Mouse (Mus musculus): Measurements from ENCODE around the gene Wee2. TPM values are rescaled to one million over a fixed set of nuclear protein-coding genes. Genes with fewer than 3 reads are reported as not detected.

Wee2 gene
- total RNA-seq, 4 experiments from 2014 or later, result not detected

DNA sequence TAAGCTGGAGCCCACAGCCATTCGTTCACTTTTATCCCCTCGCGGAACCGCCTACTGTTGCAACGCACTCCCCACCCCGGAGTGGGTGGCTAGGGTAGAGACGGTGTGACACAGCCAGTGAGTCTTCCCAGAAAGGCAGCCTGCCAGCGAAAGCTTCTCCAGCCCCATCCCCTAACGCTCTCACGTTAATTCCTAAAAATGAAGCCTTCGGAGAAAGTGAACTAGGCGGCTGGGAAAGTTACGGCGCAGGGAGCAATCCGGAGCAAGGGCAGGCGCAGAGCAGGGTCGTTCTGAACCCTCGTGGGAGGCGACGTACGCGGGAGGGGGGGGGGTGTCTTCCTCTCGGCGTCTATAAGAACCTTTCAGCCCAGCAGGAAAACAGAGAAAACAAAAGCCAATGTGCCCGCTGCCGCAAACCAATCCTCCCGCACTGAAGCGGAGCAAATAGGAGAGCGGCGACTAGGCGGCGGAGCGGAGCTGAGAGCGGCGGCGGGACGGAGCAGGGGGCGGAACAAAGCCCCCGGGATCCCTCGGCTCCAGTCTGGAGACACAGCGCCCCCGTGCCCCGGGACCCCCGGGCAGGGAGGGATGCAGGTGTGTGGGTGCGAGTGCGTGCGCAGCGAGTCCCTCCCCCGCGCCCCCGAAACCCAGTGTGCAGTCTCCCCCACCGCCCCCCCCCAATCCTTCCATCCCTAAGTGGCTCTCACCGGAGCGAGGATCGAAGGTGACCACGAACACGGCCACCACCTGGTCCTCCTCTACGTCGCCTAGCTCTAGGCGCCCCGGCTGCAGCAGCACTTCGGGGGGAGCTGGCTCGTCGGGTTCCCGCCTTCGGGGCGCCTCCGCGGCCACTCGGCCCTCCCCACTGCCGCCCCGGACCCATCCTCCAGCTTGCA lies 3.5 kb upstream of the Wee2 start:
- DNase-seq (ENCODE audit: low spot score), result no peak

DNA sequence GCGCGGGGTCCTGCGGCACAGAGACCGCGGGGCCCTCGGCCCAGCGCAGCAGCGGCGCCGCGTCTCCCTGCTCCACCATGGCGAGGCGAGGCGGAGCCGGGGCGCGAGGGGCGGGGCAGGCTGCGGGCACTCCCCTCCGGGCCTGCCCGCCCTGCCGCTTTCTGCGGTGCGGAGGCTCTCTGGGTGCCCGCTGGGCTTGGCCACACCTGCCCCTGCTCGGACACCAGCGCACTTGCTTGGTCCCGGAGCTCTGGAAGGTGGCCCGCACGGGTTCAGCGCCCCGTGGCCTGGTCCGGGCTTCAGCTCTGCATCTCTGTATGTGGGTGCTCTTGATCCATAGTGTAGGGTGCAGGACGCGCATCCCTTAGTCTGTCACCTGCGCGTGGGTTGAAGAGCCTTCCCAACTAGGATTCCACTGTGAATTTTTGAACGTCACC lies 2.8 kb upstream of the Wee2 start, which contains the start of gene E330009J07Rik:
Gene E330009J07Rik, minus strand, starts transcription at position 89 of the 437 bp plus-strand sequence.
- peak; percentile 73 for DNase-seq (ENCODE audit: low spot score)

GRCm38 (mm10) chr6:40439731-40440130 lies 843 bp downstream of the Wee2 start:
- no peak for DNase-seq (ENCODE audit: low spot score)

- no peak for DNase-seq (ENCODE audit: low spot score)
These were observed 2.4 kb downstream of the Wee2 start for GRCm38 (mm10) chr6:40441276-40441675.

GRCm38 (mm10) chr6:40441755-40442154 lies 2.9 kb downstream of the Wee2 start:
- no peak for DNase-seq (ENCODE audit: low spot score)

DNA sequence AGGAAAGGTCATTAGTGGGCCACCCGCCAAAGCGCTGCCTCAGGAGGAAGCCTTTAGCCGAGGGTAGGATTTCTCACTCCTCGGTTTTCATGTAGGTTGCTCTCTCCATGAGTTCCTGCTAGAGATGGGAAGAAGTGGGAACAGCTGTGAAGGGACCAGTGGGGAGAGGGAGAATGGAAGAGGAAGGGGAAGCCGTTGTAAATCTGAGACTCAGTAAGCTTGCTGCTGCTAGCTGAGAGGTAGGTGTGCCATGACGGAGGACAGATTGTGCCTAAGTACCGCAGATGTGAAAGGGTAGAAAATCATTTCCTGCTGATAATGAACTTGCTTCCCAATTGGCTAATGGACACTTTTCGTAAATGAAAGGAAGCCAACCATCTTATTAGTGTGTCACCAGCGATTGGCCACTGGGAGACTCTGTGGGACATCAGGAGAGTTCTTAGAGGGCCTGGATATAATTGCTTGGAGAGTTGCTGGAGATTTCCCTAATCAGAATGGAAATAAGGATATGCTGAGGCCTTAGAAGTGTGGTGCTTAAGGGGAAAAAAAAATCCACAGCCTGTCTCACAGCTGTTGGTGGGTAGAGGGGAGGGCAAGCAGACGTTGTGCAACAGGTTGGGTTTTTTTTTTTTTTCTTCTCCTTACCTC lies 4.5 kb downstream of the Wee2 start:
- DNase-seq (ENCODE audit: low spot score), result no peak

DNA sequence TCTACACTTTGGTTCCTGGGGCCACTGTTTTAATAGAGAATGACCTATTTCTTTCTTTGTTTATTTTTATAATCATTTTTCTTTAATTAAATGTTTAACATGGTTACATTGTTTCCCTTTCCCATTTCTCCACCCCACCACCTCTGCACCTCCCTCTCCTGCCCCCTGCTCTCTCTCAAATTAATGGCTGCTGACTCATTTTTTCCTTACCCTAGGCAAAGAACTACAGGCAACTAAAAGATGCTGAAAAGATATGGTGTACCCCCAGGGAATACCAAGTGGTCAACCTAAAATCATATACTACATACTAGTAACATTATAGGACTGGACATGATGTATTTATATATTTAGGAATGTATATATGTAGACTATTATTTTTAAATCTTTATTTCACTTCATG lies 9.7 kb downstream of the Wee2 start:
- DNase-seq (ENCODE audit: low spot score), result no peak

DNA sequence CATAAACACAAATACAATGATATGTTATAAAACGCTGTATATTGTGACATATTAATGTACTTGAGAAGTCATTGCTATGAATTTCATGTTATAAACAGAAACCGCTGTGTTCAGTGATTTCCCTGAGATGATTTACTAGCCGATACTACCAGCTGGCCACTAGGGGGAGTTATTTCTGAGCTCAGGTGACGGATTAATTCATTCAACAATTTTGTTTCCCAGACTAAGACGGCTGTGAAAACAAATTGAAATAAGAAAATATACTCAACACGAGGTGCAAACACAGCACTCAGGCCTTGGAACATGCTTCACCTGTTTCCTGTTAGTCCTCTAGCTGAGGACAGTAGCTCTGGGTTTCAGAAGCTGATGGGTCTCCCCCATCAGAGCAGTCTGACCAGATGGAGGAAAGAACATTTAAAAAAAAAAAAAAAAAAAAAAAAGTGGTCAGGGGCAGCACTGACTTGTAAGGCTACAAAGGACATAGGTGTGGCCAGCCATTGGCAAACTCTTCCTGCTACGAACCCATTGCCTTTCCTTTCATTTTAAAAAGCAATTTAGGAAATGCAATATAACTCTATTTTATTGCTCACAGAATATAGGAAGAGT lies 15.7 kb downstream of the Wee2 start:
- no peak for DNase-seq (ENCODE audit: low spot score)

DNA sequence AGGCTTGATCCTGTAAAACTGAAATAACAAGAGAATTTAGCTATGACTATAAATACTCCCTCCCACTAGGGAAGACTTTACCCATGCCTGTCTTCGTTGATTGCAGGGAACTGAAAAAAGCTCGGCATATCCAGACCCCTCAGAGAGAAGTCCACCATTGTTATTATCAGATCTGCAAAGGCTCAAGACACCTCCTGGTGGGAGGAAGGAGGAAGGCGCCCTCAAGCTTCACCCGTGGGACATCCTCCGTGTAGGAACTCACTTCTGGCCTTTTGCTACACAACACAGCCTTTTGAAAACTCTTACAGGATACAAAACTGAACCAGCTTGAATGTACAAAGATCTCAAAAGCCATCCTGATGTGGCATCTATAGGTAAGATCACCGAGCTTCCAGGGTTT lies 26.8 kb downstream of the Wee2 start:
- DNase-seq (ENCODE audit: low spot score), result no peak

- peak; percentile 91 for DNase-seq (ENCODE audit: low spot score)
These were observed 32.2 kb downstream of the Wee2 start, which contains the start of gene Ssbp1 for GRCm38 (mm10) chr6:40470916-40471719. TSS of gene Ssbp1 (plus strand) at chr6:40471352.

DNA sequence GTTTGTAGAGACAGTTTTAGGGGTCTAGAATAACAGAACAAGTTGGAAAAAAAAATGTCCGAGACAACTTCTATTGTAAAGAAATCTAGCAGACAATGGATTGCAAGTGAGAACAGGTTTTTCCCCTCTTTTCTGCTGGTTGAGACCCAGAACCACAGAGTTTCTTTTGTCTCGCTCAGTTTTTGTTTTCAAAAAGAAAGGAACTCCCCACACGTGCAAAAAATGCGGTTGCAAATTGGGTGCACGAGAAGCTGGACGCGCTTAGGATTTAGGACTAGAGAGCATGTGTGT lies 32.8 kb downstream of the Wee2 start:
- no peak for DNase-seq (ENCODE audit: low spot score)

DNA sequence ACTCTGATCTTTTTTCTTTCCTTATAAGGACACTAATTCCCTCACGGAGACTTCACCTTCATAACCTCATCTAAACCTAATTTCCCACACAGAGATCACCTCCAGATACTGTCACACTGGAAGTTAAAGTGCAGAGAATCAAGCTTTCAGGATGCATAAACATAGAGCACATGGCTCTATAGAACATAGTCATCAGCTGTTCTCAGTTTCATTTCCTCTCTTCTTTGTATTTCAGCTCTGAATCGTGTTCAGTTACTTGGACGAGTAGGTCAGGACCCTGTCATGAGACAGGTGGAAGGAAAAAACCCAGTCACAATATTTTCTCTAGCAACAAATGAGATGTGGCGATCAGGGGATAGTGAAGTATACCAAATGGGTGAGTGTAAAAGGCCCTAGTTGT lies 37.2 kb downstream of the Wee2 start:
- no peak for DNase-seq (ENCODE audit: low spot score)

DNA sequence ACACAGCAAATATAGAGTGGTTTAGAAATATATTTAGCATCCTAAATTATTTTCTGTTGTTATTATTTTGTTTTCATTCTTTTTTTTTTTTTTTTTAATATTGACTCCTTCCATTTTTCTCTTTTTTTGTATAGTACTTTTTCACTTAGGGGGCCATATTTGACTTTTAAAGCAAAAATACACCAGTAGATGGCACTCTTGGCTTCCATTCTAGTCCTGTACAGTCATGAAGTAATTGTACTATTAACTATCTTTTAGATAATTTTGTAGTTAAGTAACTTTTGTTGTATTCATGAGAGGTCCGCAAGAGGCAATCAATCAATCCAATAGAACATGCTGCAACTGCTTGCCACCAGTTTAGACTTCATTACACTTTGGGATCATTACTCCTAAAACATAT lies 40.8 kb downstream of the Wee2 start:
- no peak for DNase-seq (ENCODE audit: low spot score)

- no peak for DNase-seq (ENCODE audit: low spot score)
These were observed 43.4 kb downstream of the Wee2 start for GRCm38 (mm10) chr6:40482318-40482717.

DNA sequence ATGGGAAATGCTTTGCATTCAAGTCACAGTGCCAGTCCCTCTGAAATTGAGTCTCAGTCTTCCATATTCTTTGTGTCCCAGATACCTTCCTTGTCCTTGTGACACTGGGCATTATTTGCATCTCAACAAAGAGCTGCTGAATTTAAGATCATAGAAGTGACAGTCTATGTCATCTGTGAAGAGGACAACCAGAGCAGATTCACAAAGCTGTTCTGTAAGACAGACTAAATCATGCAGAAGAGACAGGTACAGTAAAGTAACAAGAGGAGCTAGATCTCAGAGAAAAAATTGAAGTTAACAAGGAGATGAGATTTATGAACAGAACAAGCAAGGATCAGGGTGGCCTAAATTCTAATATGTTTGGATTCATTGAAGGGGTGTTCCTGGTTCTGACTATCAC lies 52.0 kb downstream of the Wee2 start, which contains the start of gene Tas2r137:
Gene Tas2r137, plus strand, starts transcription at position 301 of the 400 bp plus-strand sequence.
- DNase-seq (ENCODE audit: low spot score), result no peak

DNA sequence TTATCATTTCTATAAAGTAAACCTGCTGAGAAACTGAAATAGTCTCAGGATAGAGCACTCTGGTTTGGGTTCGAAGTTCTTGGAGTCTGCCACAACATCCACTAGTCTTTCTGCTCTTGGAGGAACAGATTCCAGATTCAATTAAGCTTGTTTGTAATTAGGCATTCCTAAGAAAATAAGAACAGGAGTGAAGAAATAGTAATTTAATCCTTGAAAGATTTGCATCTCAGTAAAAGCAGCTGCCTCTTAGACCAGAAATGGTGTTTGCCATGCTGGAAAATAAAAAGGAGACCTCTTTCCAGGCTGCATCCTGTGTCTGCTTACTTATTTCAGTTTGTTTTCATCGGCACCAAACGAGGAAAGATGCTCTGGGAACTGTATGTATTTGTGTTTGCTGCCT lies 54.3 kb downstream of the Wee2 start, which contains the start of gene Tas2r108:
Gene Tas2r108, plus strand, starts transcription at position 301 of the 400 bp plus-strand sequence.
- no peak for DNase-seq (ENCODE audit: low spot score)

Other genes with a start within 250 kb of the Wee2 start
- 10 to 100 TPM; 14.4 to 18.6 (median 17.4) TPM for gene Agk, start 113.9 kb upstream of the Wee2 start, total RNA-seq (2022)
- gene E330009J07Rik, start 3.0 kb upstream of the Wee2 start, total RNA-seq (2022), result 1 to 10 TPM; 3.7 to 6.1 (median 5.0) TPM
- gene Ssbp1, start 32.3 kb downstream of the Wee2 start, total RNA-seq (2022), result 10 to 100 TPM; 29.8 to 43.8 (median 33.9) TPM
- under 1 TPM in 3 of 4 experiments, not detected in 1; 0.25 to 0.28 (median 0.26) TPM for gene Tas2r137, start 52.1 kb downstream of the Wee2 start, total RNA-seq (2022)
- not detected for gene Tas2r108, start 54.4 kb downstream of the Wee2 start, total RNA-seq (2022)
- gene Prss37, start 80.4 kb downstream of the Wee2 start, total RNA-seq (2022), result not detected
- gene Olfr461, start 116.0 kb downstream of the Wee2 start, total RNA-seq (2022), result not detected
- gene Olfr460, start 130.4 kb downstream of the Wee2 start, total RNA-seq (2022), result not detected
- gene Clec5a, start 146.7 kb downstream of the Wee2 start, total RNA-seq (2022), result 1 to 10 TPM in 2 of 4 experiments, under 1 TPM in 2; 0.29 to 2.2 (median 1.0) TPM
- not detected for gene Tas2r138, start 174.2 kb downstream of the Wee2 start, total RNA-seq (2022)
- gene Mgam, start 189.7 kb downstream of the Wee2 start, total RNA-seq (2022), result under 1 TPM in 3 of 4 experiments, not detected in 1; 0.09 to 0.19 (median 0.14) TPM

Measured in heart, adult 8-10 months (tissue).